Mouse (Mus musculus) hindbrain, embryonic 16.5 days (tissue): ENCODE data around the gene Cd68. TPM values are rescaled to one million over a fixed set of nuclear protein-coding genes. Genes with fewer than 3 reads are reported as not detected.
"Not testable (repeated sequence)": the region's sequence is repeated elsewhere in the genome, so short reads cannot be mapped to it uniquely, and the experiment has no call there.

Source experiments
- ATAC-seq: fragments of 200-750 bp; cut with Nextera tagmentation; 2 replicates; pipeline ENCODE4 v1.8.0; 2017; ENCODE audit warnings: moderate TSS enrichment, moderate library complexity
- H3K27ac ChIP-seq: fragments of 300-500 bp; sonication (generic); 2 replicates; pipeline ENCODE4 v1.5.1; 2014; ENCODE audit warnings: low read depth, mild to moderate bottlenecking, control low read depth, low read length, moderate library complexity
- H3K27me3 ChIP-seq: fragments of 300-500 bp; sonication (generic); replicated peaks from 2 replicates; pipeline ENCODE4 v1.6.1; 2014; ENCODE audit warnings: low read length; ENCODE audit not compliant: control insufficient read depth, insufficient read depth
- H3K36me3 ChIP-seq: fragments of 300-500 bp; sonication (generic); 2 replicates; pipeline ENCODE4 v1.6.1; 2014; ENCODE audit warnings: mild to moderate bottlenecking, low read length, moderate library complexity, mixed read lengths; ENCODE audit not compliant: control insufficient read depth, insufficient read depth
- H3K4me1 ChIP-seq: fragments of 300-500 bp; sonication (generic); 2 replicates; pipeline ENCODE4 v1.6.1; 2014; ENCODE audit warnings: low read depth, low read length; ENCODE audit not compliant: control insufficient read depth, insufficient read depth
- H3K4me2 ChIP-seq: fragments of 300-500 bp; sonication (generic); 2 replicates; pipeline ENCODE4 v1.6.1; 2014; ENCODE audit warnings: mild to moderate bottlenecking, low read length, control low read depth, moderate library complexity
- H3K4me3 ChIP-seq: fragments of 300-500 bp; sonication (generic); 2 replicates; pipeline ENCODE4 v1.5.1; 2014; ENCODE audit warnings: mild to moderate bottlenecking, low read length, control low read depth, moderate library complexity
- H3K9ac ChIP-seq: fragments of 300-500 bp; sonication (generic); 2 replicates; pipeline ENCODE4 v1.6.1; 2014; ENCODE audit warnings: low read depth, mild to moderate bottlenecking, control low read depth, low read length, moderate library complexity
- H3K9me3 ChIP-seq: fragments of 300-500 bp; sonication (generic); 2 replicates; pipeline ENCODE4 v1.6.1; 2014; ENCODE audit warnings: mild to moderate bottlenecking, low read length, moderate library complexity; ENCODE audit not compliant: control insufficient read depth
- WGBS: fragments of 180-500 bp; shearing (Covaris S2); extraction: QIAGEN DNeasy Blood & Tissue Kit; methylation state at CpG from one replicate; pipeline ENCODE4 v1.1.7; 2014; 5-methylcytosine and 5-hydroxymethylcytosine counted together
- microRNA counts: library from miRNA; unstranded; fragments of <30 nt; microRNA quantifications from one replicate; lab custom pipeline; 2016
- microRNA-seq: library from miRNA; unstranded; fragments of <30 nt; microRNA quantifications from one replicate; pipeline ENCODE4, GENCODE M21; 2017
- polyA plus RNA-seq: library from polyadenylated mRNA; unstranded; fragments of >200 nt; fragmentation: Nextera tagmentation; extraction: Ambion mirVana; gene quantifications from 2 replicates; pipeline ENCODE4 v1.2.1, GENCODE M21; 2015

Cd68 gene
- polyA plus RNA-seq, 1 experiment from 2014 or later = 11.5 TPM

- Histone ChIP-seq H3K36me3 (no peaks in the 10 kb centered on the region), H3K27ac (peak within 1 kb of the TSS; percentile 81), H3K4me3 (peak within 1 kb of the TSS; percentile 59), H3K9me3 (no peaks in the 10 kb centered on the region), H3K9ac (peak within 1 kb of the TSS; percentile 80), H3K4me2 (peak within 1 kb of the TSS; percentile 83), H3K27me3 (no peaks in the 10 kb centered on the region), H3K4me1 (peaks cover 9% of the 10 kb centered on the region)
- 0% methylated on average over 20 of the region's 20 CpGs for WGBS
- peak; percentile 92 for ATAC-seq
Measured at GRCm38 (mm10) chr11:69621571-69622268, 44.2 kb downstream of the Cd68 start, which contains the start of gene Sat2. TSS of gene Sat2 (plus strand) at chr11:69622024.

- H3K36me3 ChIP-seq = no peaks in the 10 kb centered on the region
- no peak overlapping the region for H3K4me2 ChIP-seq
- no peak for ATAC-seq
- no peaks in the 10 kb centered on the region for H3K27me3 ChIP-seq
- no peak overlapping the region for H3K27ac ChIP-seq
- no peak overlapping the region for H3K4me3 ChIP-seq
- no peaks in the 10 kb centered on the region for H3K9me3 ChIP-seq
- WGBS = 88% methylated on average over 7 of the region's 7 CpGs
- peaks cover 9% of the 10 kb centered on the region for H3K4me1 ChIP-seq
- no peak overlapping the region for H3K9ac ChIP-seq
Measured at GRCm38 (mm10) chr11:69620394-69621081, 45.4 kb downstream of the Cd68 start.

- Histone ChIP-seq H3K9me3 (no peaks in the 10 kb centered on the region), H3K27ac (no peak within 1 kb of the TSS), H3K27me3 (no peaks in the 10 kb centered on the region), H3K36me3 (no peaks in the 10 kb centered on the region), H3K9ac (no peak within 1 kb of the TSS), H3K4me1 (peaks cover 7% of the 10 kb centered on the region), H3K4me2 (no peak within 1 kb of the TSS), H3K4me3 (no peak within 1 kb of the TSS)
- no peak for ATAC-seq
- WGBS = 83% methylated on average over 5 of the region's 5 CpGs
Measured at GRCm38 (mm10) chr11:69617805-69618204, 48.1 kb downstream of the Cd68 start, which contains the start of gene Shbg. TSS of gene Shbg (minus strand) at chr11:69617905.

GRCm38 (mm10) chr11:69616781-69617180, 49.2 kb downstream of the Cd68 start:
- Histone ChIP-seq H3K27me3 (no peaks in the 10 kb centered on the region), H3K9me3 (no peaks in the 10 kb centered on the region), H3K4me3 (no peak overlapping the region), H3K36me3 (no peaks in the 10 kb centered on the region), H3K4me2 (no peak overlapping the region), H3K4me1 (peaks cover 3% of the 10 kb centered on the region; the same call in 1 of the 2 replicates), H3K9ac (no peak overlapping the region), H3K27ac (no peak overlapping the region)
- WGBS = 38% methylated on average over 10 of the region's 10 CpGs
- no peak for ATAC-seq

GRCm38 (mm10) chr11:69614257-69614588, 51.7 kb downstream of the Cd68 start:
- H3K4me3 ChIP-seq, H3K4me1 ChIP-seq, H3K4me2 ChIP-seq, H3K36me3 ChIP-seq, H3K27ac ChIP-seq, H3K27me3 ChIP-seq, H3K9me3 ChIP-seq, H3K9ac ChIP-seq, ATAC-seq: not testable (repeated sequence)
- WGBS = 55% methylated on average over 11 of the region's 11 CpGs

MicroRNA genes within 50 kb of the gene (microRNA counts, 519-probe panel; counts per million panel counts)
- microRNA mmu-miR-1934 (lab: Ali Mortazavi, UCI) (not detected), microRNA mmu-miR-467f (lab: Ali Mortazavi, UCI) (2,230 counts per million, percentile 48 among the panel's probes with 10 or more counts)

Small RNA genes lying within 50 kb of the gene (microRNA-seq; reads per million reads assigned to microRNA genes)
- gene Mir1934 = 2.1 reads per million, percentile 2 among the genes with 10 or more reads in this experiment
- gene Mir467f = not detected

Other genes with a start within 250 kb of the Cd68 start
- gene Dnah2, start 117.0 kb downstream of the Cd68 start, polyA plus RNA-seq = 3.0 and 4.0 TPM in 2 replicates
- gene Efnb3, start 105.9 kb downstream of the Cd68 start, polyA plus RNA-seq = 104 and 132 TPM in 2 replicates
- 18.2 and 20.1 TPM in 2 replicates for gene Wrap53, start 85.9 kb downstream of the Cd68 start, polyA plus RNA-seq
- gene Trp53, start 85.8 kb downstream of the Cd68 start, polyA plus RNA-seq = 47.9 and 57.9 TPM in 2 replicates
- 105 and 117 TPM in 2 replicates for gene Atp1b2, start 60.2 kb downstream of the Cd68 start, polyA plus RNA-seq
- gene Shbg, start 48.2 kb downstream of the Cd68 start, polyA plus RNA-seq = not detected in 2 replicates
- gene Sat2, start 44.1 kb downstream of the Cd68 start, polyA plus RNA-seq = 22.6 and 26.2 TPM in 2 replicates
- gene Fxr2, start 33.2 kb downstream of the Cd68 start, polyA plus RNA-seq = 32.1 and 34.6 TPM in 2 replicates
- gene Sox15, start 10.8 kb downstream of the Cd68 start, polyA plus RNA-seq = not detected in 2 replicates
- gene Mpdu1, start 3.5 kb downstream of the Cd68 start, polyA plus RNA-seq = 104 and 112 TPM in 2 replicates
- gene Eif4a1, start 6.3 kb upstream of the Cd68 start, polyA plus RNA-seq = 382 and 471 TPM in 2 replicates
- 89.8 and 104 TPM in 2 replicates for gene Senp3, start 15.9 kb upstream of the Cd68 start, polyA plus RNA-seq
- 0.53 and 0.77 TPM in 2 replicates for gene Tnfsf13, start 19.6 kb upstream of the Cd68 start, polyA plus RNA-seq
- gene Tnfsf12, start 29.7 kb upstream of the Cd68 start, polyA plus RNA-seq = 4.4 and 5.6 TPM in 2 replicates
- gene Tnfsfm13, start 29.9 kb upstream of the Cd68 start, polyA plus RNA-seq = 1.6 and 2.0 TPM in 2 replicates
- gene Polr2a, start 92.5 kb upstream of the Cd68 start, polyA plus RNA-seq = 12.1 and 14.9 TPM in 2 replicates
- gene Slc35g3, start 95.8 kb upstream of the Cd68 start, polyA plus RNA-seq = 0.41 and 0.87 TPM in 2 replicates
- gene Zbtb4, start 99.8 kb upstream of the Cd68 start, polyA plus RNA-seq = 5.8 and 6.2 TPM in 2 replicates
- 1.4 and 2.9 TPM in 2 replicates for gene Chrnb1, start 129.8 kb upstream of the Cd68 start, polyA plus RNA-seq
- gene Fgf11, start 135.7 kb upstream of the Cd68 start, polyA plus RNA-seq = 6.7 and 7.2 TPM in 2 replicates
- 1.3 and 1.6 TPM in 2 replicates for gene Tmem102, start 139.5 kb upstream of the Cd68 start, polyA plus RNA-seq
- gene Gm39566, start 149.1 kb upstream of the Cd68 start, polyA plus RNA-seq = not detected in 2 replicates
- gene Spem2, start 152.3 kb upstream of the Cd68 start, polyA plus RNA-seq = not detected in 2 replicates
- gene Spem1, start 156.0 kb upstream of the Cd68 start, polyA plus RNA-seq = 0.35 and 0.45 TPM in 2 replicates
- 19.1 and 22.4 TPM in 2 replicates for gene Nlgn2, start 171.6 kb upstream of the Cd68 start, polyA plus RNA-seq
- 341 and 379 TPM in 2 replicates for gene Tmem256, start 172.4 kb upstream of the Cd68 start, polyA plus RNA-seq
- gene Plscr3, start 180.2 kb upstream of the Cd68 start, polyA plus RNA-seq = 37.3 and 48.6 TPM in 2 replicates
- 0.10 and 0.13 TPM in 2 replicates for gene Tnk1, start 192.6 kb upstream of the Cd68 start, polyA plus RNA-seq
- gene Tmem95, start 211.9 kb upstream of the Cd68 start, polyA plus RNA-seq = not detected in 2 replicates
- gene Kctd11, start 215.3 kb upstream of the Cd68 start, polyA plus RNA-seq = 2.2 and 3.2 TPM in 2 replicates
- 0.13 and 0.25 TPM in 2 replicates for gene Acap1, start 229.4 kb upstream of the Cd68 start, polyA plus RNA-seq
- 5.5 and 6.3 TPM in 2 replicates for gene 2810408A11Rik, start 234.8 kb upstream of the Cd68 start, polyA plus RNA-seq
- 17.8 and 19.0 TPM in 2 replicates for gene Neurl4, start 234.9 kb upstream of the Cd68 start, polyA plus RNA-seq
- 55.2 and 65.7 TPM in 2 replicates for gene Gps2, start 247.7 kb upstream of the Cd68 start, polyA plus RNA-seq